Mouse (Mus musculus) myocyte (in vitro differentiated cells): Measurements from ENCODE around the gene Cnpy2.

Experiments
- CEBPB ChIP-seq: IDR thresholded peaks from 2 replicates; pipeline ENCODE4 v1.6.1; 2011; ENCODE audit warnings: mild to moderate bottlenecking, moderate library complexity; ENCODE audit not compliant: poor library complexity, insufficient read depth, severe bottlenecking
- E2F4 ChIP-seq: IDR thresholded peaks from one replicate; pipeline ENCODE4 v1.6.1; 2011; ENCODE audit warnings: mild to moderate bottlenecking, control low read depth, moderate library complexity; ENCODE audit not compliant: insufficient read depth
- MAX ChIP-seq: IDR thresholded peaks from one replicate; pipeline ENCODE4 v1.6.1; 2011; ENCODE audit warnings: low read depth, mild to moderate bottlenecking, control low read depth
- MYOD1 ChIP-seq, 3 experiments: IDR thresholded peaks; one replicate each; pipeline ENCODE4 v1.6.1; 2011; ENCODE audit warnings: control low read depth in 2 of 3, low read depth in 2 of 3, mild to moderate bottlenecking in 2 of 3, moderate library complexity in 1 of 3; ENCODE audit not compliant: insufficient read length in 2 of 3, control insufficient read depth in 1 of 3
- MYOG ChIP-seq, 3 experiments: IDR thresholded peaks; one replicate each; pipeline ENCODE4 v1.6.1; 2011; ENCODE audit warnings: control low read depth in 2 of 3, low read depth in 2 of 3, mild to moderate bottlenecking in 2 of 3; ENCODE audit not compliant: insufficient read length in 2 of 3, control insufficient read depth in 1 of 3, insufficient read depth in 1 of 3
- POLR2A ChIP-seq: IDR thresholded peaks from one replicate; pipeline ENCODE4 v1.6.1; 2011; ENCODE audit warnings: low read depth, mild to moderate bottlenecking, control low read depth, moderate library complexity; ENCODE audit not compliant: insufficient read length
- POLR2AphosphoS2 ChIP-seq: IDR thresholded peaks from one replicate; pipeline ENCODE4 v1.6.1; 2011; ENCODE audit warnings: low read depth, control low read depth; ENCODE audit not compliant: insufficient read length
- TCF12 ChIP-seq: IDR thresholded peaks from one replicate; pipeline ENCODE4 v1.6.1; 2011; ENCODE audit warnings: mild to moderate bottlenecking, control low read depth; ENCODE audit not compliant: poor library complexity, insufficient read depth, severe bottlenecking
- TCF3 ChIP-seq: IDR thresholded peaks from one replicate; pipeline ENCODE4 v1.6.1; 2011; ENCODE audit warnings: low read depth, control low read depth; ENCODE audit not compliant: insufficient read length
- USF1 ChIP-seq: IDR thresholded peaks from one replicate; pipeline ENCODE4 v1.6.1; 2011; ENCODE audit warnings: low read depth, mild to moderate bottlenecking, control low read depth, moderate library complexity

DNA sequence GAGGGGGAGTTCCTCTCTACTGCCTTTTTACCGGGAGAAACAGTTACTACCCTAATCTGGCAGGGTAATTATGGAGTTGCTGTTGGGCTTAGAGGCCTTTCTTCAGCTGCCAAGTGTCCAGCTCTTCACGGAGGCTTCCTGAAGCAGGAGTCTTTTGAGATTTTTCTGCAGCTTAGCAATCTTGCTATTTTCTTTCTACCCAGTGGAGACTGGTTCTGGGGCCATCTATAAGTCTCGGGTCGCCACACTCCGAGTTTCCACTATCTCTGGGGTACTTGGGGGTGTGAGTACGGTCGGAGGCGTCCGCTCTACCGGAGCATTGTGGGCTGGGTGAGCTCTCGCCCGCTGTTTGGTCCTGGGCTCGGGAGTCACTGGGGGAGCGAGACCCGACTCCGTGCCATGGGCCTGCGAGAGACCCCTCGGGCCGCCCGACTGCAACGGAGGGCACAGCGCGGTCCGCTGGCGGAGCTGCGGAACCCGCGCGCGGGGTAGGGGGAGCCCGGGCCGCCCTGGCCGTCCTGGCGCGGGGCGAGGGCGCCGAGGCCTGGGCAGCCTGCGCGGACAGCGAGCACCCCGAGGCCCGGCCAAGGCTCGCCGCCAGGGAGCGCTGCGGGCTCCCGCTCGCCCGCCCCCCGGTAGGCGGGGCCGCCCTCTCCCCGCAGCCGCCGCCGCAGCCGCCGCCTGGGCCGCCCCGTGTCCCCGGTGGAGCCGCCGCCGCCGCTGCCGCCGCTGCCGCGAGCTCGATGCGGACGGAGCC lies 54.4 kb downstream of the Cnpy2 start, which contains the start of gene Ankrd52:
- TF ChIP-seq POLR2A (peak; percentile 74), TCF12 (no peak), E2F4 (peak; percentile 18), POLR2AphosphoS2 (peak; percentile 87), TCF3 (no peak), USF1 (no peak), MYOG (IDR thresholded peaks at IDR 0.05; ENCODE audit: control insufficient read depth in 1 of 3, insufficient read depth in 1 of 3, insufficient read length in 2 of 3, low read depth in 2 of 3) (peak in 1 of 3 experiments; percentile 32), MAX (no peak), CEBPB (no peak), MYOD1 (IDR thresholded peaks at IDR 0.05; ENCODE audit: control insufficient read depth in 1 of 3, insufficient read length in 2 of 3, low read depth in 2 of 3) (no peak)
